Mouse (Mus musculus) small intestine, adult 2 months (tissue): ENCODE measurements around the gene Robo4.

ENCODE experiments used
- CTCF ChIP-seq: fragments of 200-500 bp; IDR thresholded peaks from 2 replicates; pipeline ENCODE4 v1.5.1; 2012; ENCODE audit warnings: low read depth, mild to moderate bottlenecking, control low read depth, inconsistent platforms, low read length, moderate library complexity, mixed read lengths; ENCODE audit not compliant: insufficient replicate concordance, insufficient read length; ENCODE audit errors: extremely low read depth
- POLR2A ChIP-seq: fragments of 200-500 bp; IDR thresholded peaks from 2 replicates; pipeline ENCODE4 v1.6.1; 2012; ENCODE audit warnings: low read depth, mild to moderate bottlenecking, control low read depth, inconsistent platforms, low read length, moderate library complexity

DNA sequence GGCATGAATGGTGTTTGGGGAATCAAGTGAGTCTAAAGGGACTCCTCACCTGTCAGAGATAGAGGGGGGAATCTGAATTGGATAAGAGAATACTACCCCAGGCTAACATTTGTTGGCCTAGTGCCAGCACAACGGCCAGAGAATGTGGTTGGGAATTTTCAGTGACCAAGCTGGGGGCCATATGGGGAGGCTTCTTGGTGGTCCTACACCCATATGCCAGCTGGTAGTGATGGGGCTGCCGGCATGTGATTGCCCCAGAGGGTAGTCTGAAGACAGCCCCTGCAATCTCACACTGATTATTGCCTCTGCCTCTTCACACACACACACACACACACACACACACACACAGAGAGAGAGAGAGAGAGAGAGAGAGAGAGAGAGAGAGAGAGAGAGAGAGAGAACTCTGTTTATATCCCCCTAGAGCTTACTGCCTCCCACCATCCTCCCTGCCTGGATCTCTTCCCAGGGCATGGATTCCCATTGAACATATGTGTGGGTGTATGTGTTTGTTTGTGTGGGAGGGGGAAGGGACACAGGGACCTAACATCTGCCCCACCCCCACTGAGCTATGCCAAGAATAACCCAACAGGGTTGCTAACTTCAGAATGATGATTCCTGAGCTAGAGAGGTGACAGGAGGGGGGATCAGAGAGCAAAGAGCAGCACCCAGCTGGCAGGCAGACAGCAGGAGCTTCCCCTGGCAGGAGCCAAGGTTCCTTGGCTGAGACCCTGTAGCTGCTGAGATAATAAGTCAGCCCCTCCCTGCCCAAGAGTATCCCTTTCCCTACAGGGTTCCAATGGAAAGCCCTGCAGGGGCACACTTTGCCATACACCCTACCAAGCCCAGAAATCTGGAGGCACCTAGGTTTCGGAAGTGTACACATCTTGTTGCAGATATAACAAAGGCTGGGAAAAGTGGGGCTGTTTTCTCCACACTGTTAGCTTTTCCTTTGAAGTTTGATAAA is 36.4 kb downstream of the Robo4 start:
- TF ChIP-seq CTCF (no peak), POLR2A (no peak)
